8 mouse cellular contexts compared by ENCODE assay signal in the genomic region with DNA sequence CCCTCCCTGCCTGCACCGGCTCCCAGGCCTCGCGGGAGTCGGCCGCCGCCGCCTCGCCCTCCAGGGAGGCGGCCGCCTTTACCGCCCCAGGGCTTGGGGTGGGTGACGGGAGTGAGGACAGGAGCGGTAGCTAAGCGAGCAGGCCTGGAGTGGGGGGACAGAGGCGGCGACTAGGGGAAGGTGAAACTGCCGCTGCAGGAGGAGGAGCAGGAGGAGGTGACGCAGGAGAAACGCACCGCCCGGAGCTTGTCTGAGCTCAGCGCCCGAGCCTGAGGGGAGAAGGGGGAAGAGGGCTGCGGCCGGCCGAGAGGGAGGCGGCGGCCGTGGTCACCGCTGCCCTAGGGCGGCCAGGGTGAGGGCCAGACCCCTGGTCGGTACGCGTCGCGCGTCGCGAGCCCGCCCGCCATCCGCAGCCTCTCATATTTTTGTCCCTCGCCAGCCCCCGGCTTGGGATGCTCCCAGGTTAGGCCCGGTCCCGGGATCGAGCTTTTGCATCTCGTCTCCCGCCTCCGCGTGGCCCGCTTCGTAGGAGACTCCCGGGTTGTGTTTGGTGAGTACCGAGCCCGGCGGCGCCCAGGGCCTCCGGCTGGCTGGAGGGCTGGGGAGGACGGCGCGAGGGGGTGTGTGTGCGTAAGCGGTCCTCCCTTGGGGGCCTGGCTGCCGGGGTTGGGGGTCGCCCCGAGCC. TPM values are rescaled to one million over a fixed set of nuclear protein-coding genes. Genes with fewer than 3 reads are reported as not detected.
DNase-seq lines count a peak whose midpoint lies in the region.

No protein-coding gene starts in this region.

- peaks cover 9% of the 10 kb centered on the region for H3K27me3 ChIP-seq in megakaryocyte, embryonic 14.5 days (replicated peaks)

- DNase-seq in T-cell, adult 2 months (ENCODE audit: low spot score), result peak; percentile 80
- peak; percentile 42 to 52 for DNase-seq in cerebellum, postnatal 36 days
- peak; percentile 24 to 37 for DNase-seq in gastrocnemius, adult 8-10 months (ENCODE audit: low spot score in 2 of 2)
- peak; percentile 82 for DNase-seq in induced T-regulatory cell, adult 2 months (ENCODE audit: low read depth)
- DNase-seq in left cerebral cortex, adult 9 months (ENCODE audit: low spot score in 2 of 2), result peak; percentile 28 to 62
- DNase-seq in right cerebral cortex, postnatal 10 days (ENCODE audit: low spot score in 2 of 2), result peak; percentile 66 to 75
- peak; percentile 30 for DNase-seq in urinary bladder, postnatal 25 days (ENCODE audit: low spot score)

- peak overlapping the region; percentile 95 for H3K4me3 ChIP-seq in megakaryocyte, embryonic 14.5 days (replicated peaks)

- H3K36me3 ChIP-seq in megakaryocyte, embryonic 14.5 days (replicated peaks; ENCODE audit: low read length), result peaks cover 2% of the 10 kb centered on the region

- peaks cover 15% of the 10 kb centered on the region for H3K9me3 ChIP-seq in megakaryocyte, embryonic 14.5 days

- H3K4me1 ChIP-seq in megakaryocyte, embryonic 14.5 days, result peaks cover 3% of the 10 kb centered on the region; the same call in 1 of the 2 replicates

RNA-seq across cellular contexts. Expression of a gene that starts 0.6 kb away (rescaled TPM):
- total RNA-seq in gastrocnemius, adult 8-10 months (2022), result 100 to 1,000 TPM; 141 to 212 (median 167) TPM
- polyA plus RNA-seq in megakaryocyte, embryonic 14.5 days (2012; ENCODE audit: insufficient read depth, low replicate concordance), result 0.97 TPM in 1 of 2 replicates, not detected in the other

Comparison
In these comparisons a context has a peak if more than half of its experiments do, and no peak if none do; other contexts are left out.
1. Peak in every context shown above with its lines: DNase-seq and H3K4me3 ChIP-seq.
2. DNase-seq: peak in every context shown above with its lines; median percentile 82 in induced T-regulatory cell, adult 2 months; 80 in T-cell, adult 2 months; 70 in right cerebral cortex, postnatal 10 days; 47 in cerebellum, postnatal 36 days; 45 in left cerebral cortex, adult 9 months; 30 in gastrocnemius, adult 8-10 months; 30 in urinary bladder, postnatal 25 days.